Mouse (Mus musculus) embryonic stem cell, embryonic (primary cell): Measurements from ENCODE around the gene Hook2.

ENCODE experiments used
- CTCF ChIA-PET, 4 experiments: fragments of 300-600 bp in 2 of 4; fragments of 350-600 bp in 2 of 4; sonication (Branson Sonifier 250); formaldehyde crosslinking; loops; one replicate each; lab custom pipeline; 2022; ENCODE audit warnings: inconsistent platforms in 2 of 4; lab: Charles Lee
- POLR2A ChIA-PET, 4 experiments: fragments of 300-600 bp in 2 of 4; fragments of 350-600 bp in 2 of 4; sonication (Branson Sonifier 250); formaldehyde crosslinking; loops; one replicate each; lab custom pipeline; 2022; ENCODE audit warnings: antibody characterized with exemption in 4 of 4, inconsistent platforms in 1 of 4; lab: Charles Lee

Gene Hook2

GRCm38 (mm10) chr8:84967532-84968304 lies 22.7 kb upstream of the Hook2 start:
- CTCF ChIA-PET, result interaction anchor here (0.7 to 2.8 kb wide), 12 partner anchors 8 to 152 kb away, joined by 3 to 34 read pairs (median 4); partner anchors contain the start of genes Hook2 (in 1 of the 4) and Junb (in 1 of the 4)
- POLR2A ChIA-PET, result interaction anchor here in 3 of 4 experiments (0.6 to 30.0 kb wide), 37 partner anchors 11 to 310 kb away, joined by 3 to 992 read pairs (median 5); partner anchors contain the start of genes Tnpo2 (in 3 of the 3), Dhps (in 2 of the 3), Hook2 (in 2 of the 3) and Junb (in 2 of the 3)

DNA sequence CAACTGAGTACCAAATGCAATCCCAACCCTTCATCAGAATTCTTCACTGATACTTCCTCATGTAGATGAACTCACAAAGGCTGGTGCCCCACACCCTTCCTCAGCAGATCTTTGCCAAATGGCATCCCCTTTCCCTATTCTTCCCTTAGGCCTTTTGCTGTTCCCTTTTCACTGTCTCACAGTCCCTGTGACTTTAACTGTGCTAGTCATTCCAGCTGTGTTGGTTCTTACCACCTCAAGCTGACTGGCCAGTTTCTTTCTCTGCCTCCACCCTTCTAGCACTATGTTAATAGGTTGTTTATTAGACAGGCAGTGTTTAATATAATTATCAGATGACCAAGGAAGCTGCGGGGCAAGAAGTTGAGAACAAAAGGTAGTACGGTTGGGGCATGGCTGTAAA lies 21.8 kb upstream of the Hook2 start:
- CTCF ChIA-PET, result interaction anchor here (0.5 to 2.2 kb wide), 8 partner anchors 12 to 579 kb away, joined by 3 to 8 read pairs (median 4); partner anchors contain the start of gene Hook2 (in 1 of the 4)
- POLR2A ChIA-PET, result interaction anchor here (0.6 to 30.0 kb wide), 37 partner anchors 11 to 332 kb away, joined by 3 to 992 read pairs (median 4); partner anchors contain the start of genes Junb (in 3 of the 4), Dhps (in 2 of the 4), Hook2 (in 2 of the 4) and Tnpo2 (in 2 of the 4)

GRCm38 (mm10) chr8:84969241-84970134 lies 20.9 kb upstream of the Hook2 start, which contains the start of the genes Gm49661, Prdx2 and Rnaseh2a:
TSS of gene Gm49661 (minus strand) at chr8:84969433.
TSS of gene Prdx2 (plus strand) at chr8:84969587.
TSS of gene Rnaseh2a (minus strand) at chr8:84969767.
- POLR2A ChIA-PET, result interaction anchor here (0.6 to 30.0 kb wide), 48 partner anchors 10 to 331 kb away, joined by 3 to 992 read pairs (median 4); partner anchors contain the start of genes Tnpo2 (in 4 of the 4), Junb (in 3 of the 4), Calr (in 2 of the 4) and Dhps (in 2 of the 4)
- CTCF ChIA-PET, result interaction anchor here in 3 of 4 experiments (0.5 to 1.8 kb wide), 8 partner anchors 13 to 44 kb away, joined by 3 to 6 read pairs (median 3); partner anchors contain the start of gene Hook2 (in 1 of the 3)

DNA sequence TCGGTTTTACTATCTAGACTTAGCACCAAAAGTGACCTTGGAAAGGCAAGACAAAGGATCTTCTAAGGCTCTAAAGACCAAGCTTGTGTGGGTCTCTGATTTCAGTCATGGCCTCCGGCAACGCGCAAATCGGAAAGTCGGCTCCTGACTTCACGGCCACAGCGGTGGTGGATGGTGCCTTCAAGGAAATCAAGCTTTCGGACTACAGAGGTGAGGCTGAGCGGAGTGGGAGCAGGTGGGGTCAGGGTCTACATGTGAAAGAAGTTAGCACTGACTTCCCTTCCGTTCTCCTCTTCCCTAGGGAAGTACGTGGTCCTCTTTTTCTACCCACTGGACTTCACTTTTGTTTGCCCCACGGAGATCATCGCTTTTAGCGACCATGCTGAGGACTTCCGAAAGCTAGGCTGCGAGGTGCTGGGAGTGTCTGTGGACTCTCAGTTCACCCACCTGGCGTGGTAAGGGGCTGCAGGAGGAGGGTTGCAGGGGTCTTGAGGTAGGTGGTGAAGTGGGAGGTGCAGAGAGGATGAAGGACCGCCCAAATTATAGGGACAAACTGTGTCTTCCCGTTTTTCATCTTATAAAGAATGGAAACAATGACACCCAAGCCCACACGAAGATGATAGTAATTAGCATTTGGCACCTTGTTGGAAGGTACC lies 20.1 kb upstream of the Hook2 start:
- ChIA-PET POLR2A (interaction anchor here in 3 of 4 experiments (0.6 to 30.0 kb wide), 34 partner anchors 9 to 123 kb away, joined by 3 to 992 read pairs (median 4); partner anchors contain the start of genes Junb (in 3 of the 3), Tnpo2 (in 3 of the 3), Calr (in 2 of the 3) and Dhps (in 2 of the 3)), CTCF (interaction anchor here in 1 of 4 experiments (0.9 to 1.1 kb wide), 2 partner anchors 20 to 28 kb away, joined by 3 read pairs; partner anchors contain the start of gene Hook2)

- ChIA-PET POLR2A (interaction anchor here in 3 of 4 experiments (0.6 to 30.0 kb wide), 17 partner anchors 10 to 840 kb away, joined by 3 to 992 read pairs (median 5); partner anchors contain the start of genes Hook2 (in 2 of the 3), Junb (in 2 of the 3), Tnpo2 (in 2 of the 3) and Calr (in 1 of the 3)), CTCF (interaction anchor here in 1 of 4 experiments (1.1 kb wide), 1 partner anchor 19 kb away, joined by 3 read pairs; the partner anchor contains the start of gene Hook2)
Measured at GRCm38 (mm10) chr8:84970913-84971312, 19.5 kb upstream of the Hook2 start.

- POLR2A ChIA-PET, result interaction anchor here (0.6 to 30.0 kb wide), 17 partner anchors 2 to 126 kb away, joined by 3 to 992 read pairs (median 74); partner anchors contain the start of genes Dhps (in 2 of the 4), Hook2 (in 2 of the 4), Junb (in 2 of the 4) and Tnpo2 (in 2 of the 4)
- CTCF ChIA-PET, result interaction anchor here in 2 of 4 experiments (0.7 to 10.4 kb wide), 7 partner anchors 15 to 484 kb away, joined by 3 to 250 read pairs (median 74); partner anchors contain the start of gene Hook2 (in 2 of the 2)
Measured at GRCm38 (mm10) chr8:84973079-84973478, 17.3 kb upstream of the Hook2 start.

DNA sequence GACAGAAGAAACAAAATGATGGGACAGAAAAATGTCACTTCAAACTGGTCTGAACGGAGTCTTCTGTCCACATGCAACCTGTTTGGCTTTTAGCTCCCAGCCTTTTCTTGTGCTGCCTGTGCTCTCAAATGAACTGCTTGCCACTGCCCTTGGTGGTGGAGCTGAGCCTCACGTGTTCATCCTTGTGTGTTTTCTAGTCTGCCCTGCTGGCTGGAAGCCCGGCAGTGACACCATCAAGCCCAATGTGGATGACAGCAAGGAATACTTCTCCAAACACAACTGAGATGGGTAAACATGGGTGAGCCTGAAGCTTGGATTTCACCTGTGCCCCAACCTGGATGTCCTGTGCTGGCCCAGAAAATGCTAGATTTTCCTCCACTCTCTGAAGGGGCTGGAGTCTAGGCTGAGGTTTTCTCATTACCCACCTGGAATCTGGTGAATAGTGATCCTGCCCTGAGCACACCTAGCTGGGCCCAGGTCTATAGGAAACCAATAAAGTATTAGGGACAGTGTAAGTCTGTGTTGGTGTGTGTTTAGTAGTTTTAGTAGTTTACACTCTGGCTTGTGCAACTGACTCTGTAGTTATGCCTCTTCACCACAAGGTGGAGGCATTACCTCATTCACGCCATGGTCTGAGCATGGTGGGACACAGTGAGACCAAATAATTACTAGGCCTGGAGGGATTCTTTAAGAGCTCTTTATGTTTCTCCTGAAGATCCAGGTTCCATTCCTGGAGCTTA lies 16.4 kb upstream of the Hook2 start:
- CTCF ChIA-PET, result interaction anchor here (0.5 to 10.4 kb wide), 41 partner anchors 7 to 1612 kb away, joined by 3 to 250 read pairs (median 5); partner anchors contain the start of genes Hook2 (in 3 of the 4), Tnpo2 (in 2 of the 4) and Man2b1 (in 1 of the 4)

GRCm38 (mm10) chr8:84974543-84975142 lies 15.8 kb upstream of the Hook2 start:
- CTCF ChIA-PET, result interaction anchor here (0.5 to 10.4 kb wide), 47 partner anchors 8 to 482 kb away, joined by 3 to 250 read pairs (median 5); partner anchors contain the start of genes Hook2 (in 3 of the 4), Tnpo2 (in 2 of the 4) and Man2b1 (in 1 of the 4)
- POLR2A ChIA-PET, result interaction anchor here (0.5 to 30.0 kb wide), 55 partner anchors 2 to 442 kb away, joined by 3 to 992 read pairs (median 8); partner anchors contain the start of genes Hook2 (in 4 of the 4), Dhps (in 3 of the 4), Trir (in 3 of the 4) and Asna1 (in 2 of the 4)

More for the DNA sequence above, 16.4 kb upstream of the Hook2 start:
- POLR2A ChIA-PET, result interaction anchor here (0.5 to 30.0 kb wide), 44 partner anchors 1 to 442 kb away, joined by 3 to 992 read pairs (median 10); partner anchors contain the start of genes Hook2 (in 4 of the 4), Dhps (in 3 of the 4), Trir (in 3 of the 4) and Asna1 (in 2 of the 4)

DNA sequence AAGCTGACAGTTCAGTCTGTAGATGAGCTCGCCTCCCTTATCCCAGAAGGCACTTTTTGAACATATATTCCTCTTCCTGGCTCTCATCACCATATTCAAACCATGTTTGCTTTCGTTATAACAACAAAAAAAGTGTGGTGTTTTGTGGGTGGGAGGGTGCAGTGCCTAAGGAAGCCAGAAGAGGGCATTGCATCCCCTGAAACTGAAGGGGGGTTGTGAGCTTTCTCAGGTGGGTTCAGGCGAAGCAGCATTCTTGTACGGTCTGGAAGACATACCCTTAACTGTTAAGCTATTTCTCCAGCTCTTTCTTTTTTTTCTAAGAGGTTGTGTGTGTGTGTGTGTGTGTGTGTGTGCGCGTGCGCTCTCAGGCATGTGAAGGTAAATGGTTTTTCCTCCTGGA lies 15.0 kb upstream of the Hook2 start:
- CTCF ChIA-PET, result interaction anchor here (0.6 to 10.4 kb wide), 54 partner anchors 9 to 507 kb away, joined by 3 to 250 read pairs (median 5); partner anchors contain the start of genes Hook2 (in 3 of the 4), Tnpo2 (in 2 of the 4), Dnase2a (in 1 of the 4) and Nacc1 (in 1 of the 4)
- POLR2A ChIA-PET, result interaction anchor here (0.5 to 30.0 kb wide), 89 partner anchors 3 to 448 kb away, joined by 3 to 992 read pairs (median 10); partner anchors contain the start of genes Hook2 (in 4 of the 4), Asna1 (in 3 of the 4), Dhps (in 3 of the 4) and Tnpo2 (in 3 of the 4)

DNA sequence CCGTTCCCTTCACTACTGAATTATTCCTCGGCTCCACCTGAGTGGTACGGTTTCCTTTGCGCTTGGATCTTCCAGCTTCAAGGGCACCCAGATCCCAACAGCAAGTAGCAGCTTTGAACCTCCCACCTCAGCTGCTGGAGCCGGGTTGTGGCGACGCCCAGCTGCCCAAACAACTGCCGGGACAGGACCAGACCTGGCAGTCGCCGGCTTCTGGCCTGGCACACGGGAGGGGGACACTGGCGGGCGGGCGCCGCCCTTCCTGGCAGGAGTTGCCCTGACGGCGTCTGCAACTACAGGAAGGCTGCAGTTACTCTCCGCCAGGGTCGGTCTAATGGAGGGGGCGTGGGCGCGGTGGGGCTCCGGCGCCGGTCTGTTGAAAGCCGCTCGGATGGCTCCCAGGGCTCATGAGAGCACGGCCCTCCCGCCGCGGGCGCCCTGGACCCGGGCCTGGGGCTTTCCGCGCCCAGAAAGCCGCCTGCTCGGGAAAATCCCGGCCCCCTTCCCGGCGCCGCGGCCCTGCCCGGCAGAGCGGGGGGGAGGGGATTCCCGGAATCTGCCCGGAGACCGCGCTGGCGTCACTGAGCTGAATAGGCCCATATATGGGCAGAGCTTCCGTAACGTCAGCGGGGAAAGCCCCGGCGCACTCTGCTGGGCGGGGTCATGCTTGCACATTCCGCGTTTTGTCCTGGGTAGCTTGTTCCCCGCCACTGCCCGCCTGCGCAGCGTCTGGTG lies 14.2 kb upstream of the Hook2 start:
- CTCF ChIA-PET, result interaction anchor here (0.6 to 10.4 kb wide), 52 partner anchors 9 to 506 kb away, joined by 3 to 250 read pairs (median 6); partner anchors contain the start of genes Hook2 (in 3 of the 4), Tnpo2 (in 2 of the 4), Trir (in 2 of the 4) and Dnase2a (in 1 of the 4)
- POLR2A ChIA-PET, result interaction anchor here (0.5 to 30.0 kb wide), 116 partner anchors 4 to 910 kb away, joined by 3 to 992 read pairs (median 8); partner anchors contain the start of genes Hook2 (in 4 of the 4), Asna1 (in 3 of the 4), Calr (in 3 of the 4) and Dhps (in 3 of the 4)

DNA sequence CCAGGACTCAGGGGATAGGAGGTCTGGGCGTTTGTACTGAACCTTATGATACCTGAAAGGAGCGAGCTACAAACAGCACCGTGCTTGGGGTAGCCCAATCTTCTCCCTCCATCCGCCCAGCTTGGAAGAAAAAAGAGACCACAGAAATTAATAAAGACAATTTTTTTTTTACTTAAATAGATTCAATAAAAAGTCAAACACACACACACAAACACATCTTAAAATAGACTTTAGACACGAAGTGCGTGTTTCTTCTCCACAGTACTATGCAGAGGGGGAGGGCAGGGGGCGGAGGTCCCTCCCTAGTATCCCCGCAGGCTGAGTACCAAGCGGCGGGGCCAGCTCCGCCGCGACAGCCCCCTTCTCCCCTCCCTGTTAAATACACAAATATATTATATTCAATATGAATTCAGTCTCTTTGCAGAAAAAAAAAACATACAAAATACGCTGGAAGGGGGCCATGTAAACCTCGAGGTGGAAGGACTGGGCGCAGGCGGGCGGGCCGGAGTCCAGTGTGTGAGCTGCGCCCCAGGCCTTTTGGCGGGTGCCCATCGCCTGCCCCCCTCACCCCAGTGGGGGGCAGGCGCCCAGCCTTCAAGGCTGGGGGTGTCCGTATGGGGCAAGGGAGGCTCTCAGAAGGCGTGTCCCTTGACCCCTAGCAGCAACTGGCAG lies 13.5 kb upstream of the Hook2 start:
- ChIA-PET CTCF (interaction anchor here (0.5 to 10.4 kb wide), 38 partner anchors 8 to 506 kb away, joined by 3 to 250 read pairs (median 7); partner anchors contain the start of genes Hook2 (in 3 of the 4), Nacc1 (in 1 of the 4), Tnpo2 (in 1 of the 4) and Trir (in 1 of the 4)), POLR2A (interaction anchor here (0.6 to 30.0 kb wide), 113 partner anchors 4 to 910 kb away, joined by 3 to 992 read pairs (median 9); partner anchors contain the start of genes Hook2 (in 4 of the 4), Asna1 (in 3 of the 4), Calr (in 3 of the 4) and Dhps (in 3 of the 4))

DNA sequence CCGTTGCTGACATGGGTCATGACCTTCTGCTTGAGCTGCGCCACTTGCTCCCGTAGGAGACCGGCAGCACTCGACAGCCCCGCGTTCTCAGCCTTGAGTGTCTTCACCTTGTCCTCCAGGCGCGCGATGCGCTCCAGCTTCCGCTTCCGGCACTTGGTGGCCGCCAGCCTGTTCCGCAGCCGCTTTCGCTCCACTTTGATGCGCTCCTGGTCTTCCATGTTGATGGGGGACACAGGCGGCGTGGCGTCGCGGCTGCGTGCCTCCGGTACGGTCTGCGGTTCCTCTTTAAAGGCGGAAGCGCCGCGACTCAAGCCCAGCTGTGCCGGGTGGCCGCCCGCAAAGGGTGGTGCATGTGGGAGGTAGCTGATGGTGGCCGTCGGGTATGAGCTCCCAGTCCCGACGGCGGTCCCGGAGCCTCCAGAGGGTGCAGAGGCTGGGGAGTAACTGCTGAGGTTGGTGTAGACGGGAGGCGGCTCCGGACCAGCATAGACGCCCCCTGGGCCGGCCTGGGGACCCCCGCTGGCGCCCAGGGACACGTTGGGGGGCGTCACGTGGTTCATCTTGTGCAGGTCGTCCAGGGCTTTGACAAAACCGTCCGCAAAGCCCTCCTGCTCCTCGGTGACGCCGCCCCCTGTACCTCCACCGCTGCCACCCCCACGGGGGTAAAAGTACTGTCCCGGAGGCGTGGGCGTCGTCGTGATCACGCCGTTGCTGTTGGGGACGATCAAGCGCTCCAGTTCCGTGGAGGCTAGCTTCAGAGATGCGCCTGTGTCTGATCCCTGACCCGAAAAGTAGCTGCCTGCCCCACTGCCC lies 12.8 kb upstream of the Hook2 start:
- ChIA-PET CTCF (interaction anchor here (0.5 to 10.4 kb wide), 20 partner anchors 10 to 162 kb away, joined by 3 to 250 read pairs (median 6); partner anchors contain the start of gene Hook2 (in 2 of the 4)), POLR2A (interaction anchor here (0.6 to 30.0 kb wide), 85 partner anchors 5 to 1392 kb away, joined by 3 to 992 read pairs (median 9); partner anchors contain the start of genes Dhps (in 4 of the 4), Asna1 (in 3 of the 4), Hook2 (in 3 of the 4) and Tnpo2 (in 3 of the 4))
